Mouse (Mus musculus): ENCODE results near the gene Smg9.
A peak's percentile ranks its signal among the peaks of the same experiment; 100 is the strongest.
"Not testable (repeated sequence)": the region's sequence is repeated elsewhere in the genome, so short reads cannot be mapped to it uniquely, and the experiment has no call there.

The Smg9 gene

DNA sequence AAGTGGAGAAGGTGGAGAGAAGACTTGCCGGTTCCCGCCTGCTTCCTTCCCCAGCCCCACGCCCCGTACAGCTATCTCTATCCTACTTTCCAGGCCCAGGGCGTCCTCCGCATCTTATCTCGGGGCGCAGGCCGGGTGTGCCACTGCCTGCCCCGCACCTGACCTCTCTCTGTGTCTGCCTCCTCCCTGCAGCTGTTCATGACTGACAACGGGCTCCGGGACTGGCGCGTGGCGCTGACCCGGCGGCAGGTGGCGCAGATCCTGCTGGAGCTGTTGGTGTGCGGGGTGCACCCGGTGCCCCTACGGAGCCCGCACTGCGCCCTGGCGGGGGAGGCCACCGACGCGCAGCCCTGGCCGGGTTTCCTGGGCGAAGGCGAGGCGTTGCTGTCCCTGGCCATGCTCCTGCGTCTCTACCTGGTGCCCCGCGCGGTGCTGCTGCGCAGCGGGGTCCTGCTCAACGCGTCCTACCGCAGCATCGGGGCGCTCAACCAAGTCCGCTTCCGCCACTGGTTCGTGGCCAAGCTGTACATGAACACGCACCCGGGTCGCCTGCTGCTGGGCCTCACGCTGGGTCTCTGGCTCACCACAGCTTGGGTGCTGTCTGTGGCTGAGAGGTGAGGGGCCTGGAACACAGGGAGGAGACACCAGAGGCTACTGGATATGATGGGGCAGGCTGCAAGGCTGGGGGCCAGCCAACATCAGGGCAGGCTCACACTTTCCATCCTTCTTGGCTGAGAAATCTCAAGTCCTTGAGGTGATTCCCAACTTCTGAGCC, 22.1 kb upstream of the Smg9 start:
- DNase-seq, result peak in 1 of 2 experiments; percentile 59

GRCm38 (mm10) chr7:24378049-24378701, 21.2 kb upstream of the Smg9 start:
- DNase-seq, result no peak

GRCm38 (mm10) chr7:24379934-24380333, 19.5 kb upstream of the Smg9 start:
- DNase-seq, result no peak

DNA sequence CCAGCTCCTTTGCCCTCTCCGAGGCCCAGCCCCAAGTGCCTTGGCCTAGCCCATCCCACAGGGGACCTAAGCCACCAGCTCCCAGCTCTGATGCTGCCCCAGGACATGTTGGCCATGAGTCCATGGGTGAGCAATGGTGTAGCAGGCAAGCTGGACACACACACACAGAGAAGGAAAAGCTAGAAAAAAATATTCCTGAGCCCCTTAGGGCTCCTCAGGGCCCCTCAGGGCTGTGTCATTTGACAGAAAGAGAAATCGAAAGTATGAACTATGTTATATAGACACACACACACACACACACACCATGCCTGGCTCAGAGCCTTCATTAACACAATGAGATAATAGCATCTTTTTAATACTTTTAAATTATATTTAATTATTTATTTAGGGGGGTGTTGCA, 19.0 kb upstream of the Smg9 start:
- DNase-seq, result no peak

GRCm38 (mm10) chr7:24382730-24383372, 16.6 kb upstream of the Smg9 start:
- no peak for DNase-seq

GRCm38 (mm10) chr7:24384070-24384469, 15.3 kb upstream of the Smg9 start:
- DNase-seq, result no peak

GRCm38 (mm10) chr7:24384827-24385226, 14.6 kb upstream of the Smg9 start:
- peak; percentile 41 to 85 for DNase-seq

GRCm38 (mm10) chr7:24387059-24387556, 12.3 kb upstream of the Smg9 start:
- DNase-seq, result peak in 1 of 2 experiments; percentile 11

- DNase-seq, result no peak
Observed at GRCm38 (mm10) chr7:24389516-24390187, 9.8 kb upstream of the Smg9 start.

- DNase-seq, result no peak
Observed at GRCm38 (mm10) chr7:24390512-24390911, 8.9 kb upstream of the Smg9 start.

- DNase-seq, result peak in 1 of 2 experiments; percentile 19
Observed at GRCm38 (mm10) chr7:24391077-24391476, 8.3 kb upstream of the Smg9 start.

GRCm38 (mm10) chr7:24391687-24392086, 7.7 kb upstream of the Smg9 start:
- no peak for DNase-seq

GRCm38 (mm10) chr7:24394054-24394453, 5.4 kb upstream of the Smg9 start:
- no peak for DNase-seq

GRCm38 (mm10) chr7:24394475-24395161, 4.8 kb upstream of the Smg9 start:
- no peak for DNase-seq

GRCm38 (mm10) chr7:24396832-24397231, 2.6 kb upstream of the Smg9 start:
- DNase-seq, result no peak

- no peak for DNase-seq
Observed at GRCm38 (mm10) chr7:24398364-24398913, 980 bp upstream of the Smg9 start.

GRCm38 (mm10) chr7:24400082-24400452, 648 bp downstream of the Smg9 start:
- DNase-seq, result no peak

- DNase-seq, result not testable (repeated sequence)
Observed at GRCm38 (mm10) chr7:24400489-24400888, 1.1 kb downstream of the Smg9 start.

DNA sequence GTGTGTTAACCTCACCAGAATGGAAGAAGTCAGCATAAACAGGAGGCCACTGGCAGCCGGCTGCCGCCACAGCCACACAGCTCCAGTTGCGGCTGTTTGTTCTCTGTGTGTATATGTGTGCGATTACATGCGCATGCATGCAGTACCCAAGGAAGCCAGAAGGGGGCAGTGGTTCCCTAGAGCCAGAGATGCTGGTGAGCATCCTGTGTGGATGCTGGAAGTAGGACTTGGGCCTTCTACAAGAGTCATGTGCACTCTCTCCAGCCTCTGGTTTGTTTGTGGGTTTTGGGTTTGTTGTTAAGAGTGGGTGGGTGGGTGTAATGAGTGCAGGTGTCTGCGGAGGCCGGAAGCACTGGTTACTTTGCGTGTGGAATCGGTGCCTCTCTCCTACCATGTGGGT, 3.4 kb downstream of the Smg9 start:
- no peak for DNase-seq

- no peak for DNase-seq
Observed at GRCm38 (mm10) chr7:24405649-24406048, 6.2 kb downstream of the Smg9 start.

DNA sequence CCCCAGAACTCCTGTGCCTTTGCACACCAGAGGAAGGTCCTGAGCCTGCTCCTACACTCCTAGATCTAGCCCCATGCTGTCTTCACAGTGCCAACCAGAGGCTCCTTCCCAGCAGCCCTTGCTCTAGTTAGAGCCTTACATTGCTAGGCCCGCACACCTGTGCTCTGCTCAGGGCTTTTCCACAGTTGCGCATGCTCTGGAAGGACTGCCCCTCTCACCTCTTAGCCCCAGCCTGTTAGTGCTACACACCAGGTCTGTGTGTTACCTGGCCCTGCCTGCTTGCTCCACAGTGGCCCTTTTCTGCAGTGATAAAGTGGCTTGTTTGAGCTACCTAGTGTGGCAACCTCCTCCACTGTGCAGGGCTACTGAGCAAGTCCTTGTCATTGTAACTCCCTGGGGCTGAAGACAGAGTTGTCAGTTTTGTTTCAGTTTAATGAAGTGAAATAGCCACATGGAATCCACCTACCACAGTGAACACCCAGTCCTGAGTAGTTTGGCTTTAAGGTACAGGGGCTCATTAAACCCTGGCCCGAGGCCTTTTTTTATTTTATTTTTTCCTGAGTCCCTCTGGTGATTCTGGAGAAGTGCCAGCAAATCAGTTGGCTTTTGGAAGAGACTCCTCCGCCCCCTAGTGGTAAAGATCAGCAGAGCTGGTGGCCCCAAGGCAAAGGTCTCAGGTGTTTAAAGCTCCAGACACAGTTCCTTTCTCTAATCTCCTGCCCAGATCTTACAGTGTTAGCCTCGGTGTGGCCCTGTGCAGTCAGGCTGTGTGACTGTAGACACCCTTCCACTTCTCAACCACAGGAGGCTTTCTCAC, 7.3 kb downstream of the Smg9 start:
- DNase-seq, result peak; percentile 81 to 84
